Mouse (Mus musculus) hindbrain, postnatal 0 days (tissue): ENCODE results near the gene Rnf115. TPM values are rescaled to one million over a fixed set of nuclear protein-coding genes. Genes with fewer than 3 reads are reported as not detected.

Experiments
- ATAC-seq: fragments of 200-750 bp; cut with Nextera tagmentation; 2 replicates; pipeline ENCODE4 v1.8.0; 2017; ENCODE audit warnings: mild to moderate bottlenecking, moderate TSS enrichment, moderate library complexity
- DNase-seq: peaks from one replicate; pipeline ENCODE4 v3.0.0-alpha.2; 2015; ENCODE audit warnings: low spot score
- H3K27ac ChIP-seq: fragments of 300-500 bp; sonication (generic); 2 replicates; pipeline ENCODE4 v1.5.1; 2014; ENCODE audit warnings: mild to moderate bottlenecking
- H3K27me3 ChIP-seq: fragments of 300-500 bp; sonication (generic); 2 replicates; pipeline ENCODE4 v1.6.1; 2014; ENCODE audit warnings: low read length, mixed read lengths; ENCODE audit not compliant: insufficient read depth
- H3K36me3 ChIP-seq: fragments of 300-500 bp; sonication (generic); 2 replicates; pipeline ENCODE4 v1.6.1; 2014; ENCODE audit warnings: low read length, mixed read lengths; ENCODE audit not compliant: insufficient read depth
- H3K4me1 ChIP-seq: fragments of 300-500 bp; sonication (generic); 2 replicates; pipeline ENCODE4 v1.6.1; 2014; ENCODE audit warnings: antibody characterized with exemption, low read length, mixed read lengths; ENCODE audit not compliant: insufficient read depth
- H3K4me2 ChIP-seq: fragments of 300-500 bp; sonication (generic); 2 replicates; pipeline ENCODE4 v1.6.1; 2014; ENCODE audit warnings: low read depth, mild to moderate bottlenecking, low read length, moderate library complexity, mixed read lengths
- H3K4me3 ChIP-seq: fragments of 300-500 bp; sonication (generic); 2 replicates; pipeline ENCODE4 v1.5.1; 2014; ENCODE audit warnings: low read length
- H3K9ac ChIP-seq: fragments of 300-500 bp; sonication (generic); replicated peaks from 2 replicates; pipeline ENCODE4 v1.6.1; 2014; ENCODE audit warnings: mild to moderate bottlenecking, low read length, moderate library complexity, mixed read lengths
- H3K9me3 ChIP-seq: fragments of 300-500 bp; sonication (generic); 2 replicates; pipeline ENCODE4 v1.6.1; 2016; ENCODE audit warnings: low read length, mixed read lengths
- CTCF ChIP-seq: IDR thresholded peaks from 2 replicates; pipeline ENCODE4 v1.5.1; 2016; ENCODE audit warnings: antibody characterized with exemption, control low read depth, low read depth
- WGBS: fragments of 180-500 bp; shearing (Covaris S2); extraction: QIAGEN DNeasy Blood & Tissue Kit; methylation state at CpG from one replicate; pipeline ENCODE4 v1.1.7; 2014; 5-methylcytosine and 5-hydroxymethylcytosine counted together
- polyA plus RNA-seq: library from polyadenylated mRNA; unstranded; fragments of >200 nt; fragmentation: Nextera tagmentation; extraction: Ambion mirVana; gene quantifications from 2 replicates; pipeline ENCODE4 v1.2.1, GENCODE M21; 2015
- total RNA-seq: library from RNA; depleted of rRNA; stranded (reverse); fragments of >200 nt; gene quantifications from 2 replicates; pipeline ENCODE4 v1.2.3, GENCODE M21; 2014

Gene Rnf115
- total and polyA plus RNA-seq, 2 experiments from 2014 or later, result 53.8 to 81.2 TPM

DNA sequence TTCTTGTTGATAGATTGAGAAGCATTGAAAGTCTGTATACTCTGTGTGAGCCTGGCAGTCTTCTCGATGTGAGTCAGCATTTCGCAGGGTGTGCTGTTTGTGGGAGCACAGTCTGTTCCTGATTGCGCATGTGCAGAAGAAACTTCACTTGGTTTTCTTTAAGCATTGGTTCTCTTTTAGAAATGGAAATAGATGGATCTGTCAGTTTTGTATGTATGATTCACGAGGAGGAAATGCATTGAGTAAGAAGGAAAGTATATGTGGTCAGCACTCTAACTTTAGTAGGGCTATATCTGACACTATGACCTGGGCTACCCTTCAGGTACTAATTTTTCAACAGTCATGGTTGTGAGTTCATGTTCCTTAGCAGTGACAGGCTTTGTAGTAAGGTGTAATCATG is 32.2 kb downstream of the Rnf115 start:
- DNase-seq (no peak), ATAC-seq (no peak)
- 95% methylated on average over 4 of the region's 4 CpGs for WGBS
- no peaks in the 10 kb centered on the region for H3K9me3 ChIP-seq
- no peak for TF ChIP-seq CTCF
- H3K4me2 ChIP-seq, result no peak overlapping the region
- no peak overlapping the region for H3K27ac ChIP-seq
- H3K27me3 ChIP-seq, result no peaks in the 10 kb centered on the region
- H3K4me1 ChIP-seq, result no peaks in the 10 kb centered on the region
- H3K4me3 ChIP-seq, result no peak overlapping the region
- no peaks in the 10 kb centered on the region for H3K36me3 ChIP-seq
- H3K9ac ChIP-seq, result no peak overlapping the region

DNA sequence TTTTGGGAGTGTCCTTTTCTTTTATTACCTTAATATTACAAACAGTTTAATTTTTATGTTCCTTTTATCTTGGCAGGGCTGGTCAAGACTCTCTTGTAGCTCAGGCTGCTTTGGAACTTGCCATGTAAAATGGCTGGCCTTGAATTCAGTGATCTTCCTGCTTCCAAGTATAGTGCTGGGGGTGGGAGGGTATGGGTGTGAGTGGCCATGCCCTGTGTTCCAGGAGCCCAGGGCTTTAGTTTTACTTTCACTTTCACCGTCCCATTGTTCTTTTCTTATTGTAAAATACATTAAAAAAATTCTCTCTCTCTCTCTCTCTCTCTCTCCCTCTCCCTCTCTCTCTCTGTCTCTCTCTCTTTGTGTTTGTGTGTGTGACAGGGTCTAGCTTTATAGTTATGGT is 37.1 kb downstream of the Rnf115 start:
- no peaks in the 10 kb centered on the region for H3K9me3 ChIP-seq
- H3K9ac ChIP-seq, result no peak overlapping the region
- no peak overlapping the region for H3K4me2 ChIP-seq
- no peak overlapping the region for H3K4me3 ChIP-seq
- TF ChIP-seq CTCF, result no peak
- ATAC-seq (no peak), DNase-seq (no peak)
- H3K36me3 ChIP-seq, result no peaks in the 10 kb centered on the region
- H3K27ac ChIP-seq, result no peak overlapping the region
- H3K27me3 ChIP-seq, result no peaks in the 10 kb centered on the region
- WGBS, result 82% methylated on average over 1 of the region's 1 CpGs
- H3K4me1 ChIP-seq, result peaks cover 5% of the 10 kb centered on the region; the same call in 1 of the 2 replicates

DNA sequence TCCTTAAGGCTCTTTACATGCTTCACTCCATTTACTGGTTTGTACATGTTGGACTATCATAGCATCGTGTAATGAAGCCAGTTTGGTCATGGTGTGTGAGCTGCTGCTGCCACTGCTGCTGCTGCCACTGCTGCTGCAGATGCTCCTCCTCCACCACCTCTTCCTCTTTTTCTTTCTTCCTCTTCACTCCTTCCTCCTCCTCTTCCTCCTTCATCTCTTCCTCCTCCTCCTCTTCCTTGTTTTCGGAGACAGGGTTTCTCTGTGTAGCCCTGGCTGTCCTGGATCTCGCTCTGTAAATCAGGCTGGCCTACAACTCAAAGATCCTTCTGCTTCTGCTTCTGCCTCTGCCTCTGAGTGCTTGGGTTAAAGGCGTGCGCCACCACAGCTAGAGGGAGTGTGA is 42.5 kb downstream of the Rnf115 start:
- Histone ChIP-seq H3K4me2 (no peak overlapping the region), H3K27ac (no peak overlapping the region), H3K27me3 (no peaks in the 10 kb centered on the region), H3K4me3 (no peak overlapping the region), H3K36me3 (no peaks in the 10 kb centered on the region), H3K9me3 (no peaks in the 10 kb centered on the region), H3K4me1 (peaks cover 5% of the 10 kb centered on the region; the same call in 1 of the 2 replicates), H3K9ac (no peak overlapping the region)
- 87% methylated on average over 5 of the region's 5 CpGs for WGBS
- no peak for ATAC-seq
- TF ChIP-seq CTCF, result no peak
- DNase-seq, result no peak

- Histone ChIP-seq H3K27me3 (no peaks in the 10 kb centered on the region), H3K9ac (no peak overlapping the region), H3K36me3 (no peaks in the 10 kb centered on the region), H3K4me2 (no peak overlapping the region), H3K9me3 (no peaks in the 10 kb centered on the region), H3K4me1 (no peaks in the 10 kb centered on the region), H3K4me3 (no peak overlapping the region), H3K27ac (no peak overlapping the region)
- ATAC-seq (no peak), DNase-seq (no peak)
- peak; percentile 7; the same call in 1 of the 2 replicates for TF ChIP-seq CTCF
- 30% methylated on average over 1 of the region's 1 CpGs for WGBS
Observed at GRCm38 (mm10) chr3:96772949-96773348, 45.5 kb downstream of the Rnf115 start.

DNA sequence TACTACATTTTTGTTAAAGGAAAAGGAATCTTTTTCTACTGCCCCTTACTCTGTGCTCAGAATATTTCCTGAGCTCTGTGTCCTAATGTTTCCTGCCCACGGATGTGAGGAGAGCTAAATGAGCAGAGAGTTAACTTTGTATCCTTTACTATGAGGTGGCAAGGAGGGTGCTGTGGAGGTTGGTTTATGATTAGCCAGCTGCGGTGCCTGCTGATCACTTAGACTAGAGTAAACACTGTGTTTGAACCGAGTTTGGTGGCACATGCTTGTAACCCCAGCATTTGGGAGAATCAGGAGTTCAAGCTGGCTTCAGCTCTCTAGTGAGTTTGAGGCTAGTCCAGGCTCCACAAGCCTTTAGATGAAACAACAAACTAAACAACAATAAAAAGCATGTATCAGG is 49.7 kb downstream of the Rnf115 start:
- no peak overlapping the region for H3K9ac ChIP-seq
- H3K9me3 ChIP-seq, result no peaks in the 10 kb centered on the region
- no peaks in the 10 kb centered on the region for H3K27me3 ChIP-seq
- ATAC-seq (no peak), DNase-seq (no peak)
- H3K36me3 ChIP-seq, result no peaks in the 10 kb centered on the region
- H3K4me3 ChIP-seq, result no peak overlapping the region
- H3K27ac ChIP-seq, result no peak overlapping the region
- no peak for TF ChIP-seq CTCF
- H3K4me1 ChIP-seq, result no peaks in the 10 kb centered on the region
- WGBS, result 80% methylated on average over 3 of the region's 3 CpGs
- no peak overlapping the region for H3K4me2 ChIP-seq

- Histone ChIP-seq H3K4me3 (no peak overlapping the region), H3K4me2 (no peak overlapping the region), H3K36me3 (peaks cover 9% of the 10 kb centered on the region), H3K27ac (peak overlapping the region; percentile 32; the same call in 1 of the 2 replicates), H3K9ac (no peak overlapping the region), H3K4me1 (no peaks in the 10 kb centered on the region), H3K9me3 (no peaks in the 10 kb centered on the region), H3K27me3 (no peaks in the 10 kb centered on the region)
- WGBS, result 60% methylated on average over 8 of the region's 8 CpGs
- DNase-seq (peak; percentile 41), ATAC-seq (peak; percentile 75; the same call in 1 of the 2 replicates)
- no peak for TF ChIP-seq CTCF
Observed at GRCm38 (mm10) chr3:96782236-96782635, 54.8 kb downstream of the Rnf115 start.

DNA sequence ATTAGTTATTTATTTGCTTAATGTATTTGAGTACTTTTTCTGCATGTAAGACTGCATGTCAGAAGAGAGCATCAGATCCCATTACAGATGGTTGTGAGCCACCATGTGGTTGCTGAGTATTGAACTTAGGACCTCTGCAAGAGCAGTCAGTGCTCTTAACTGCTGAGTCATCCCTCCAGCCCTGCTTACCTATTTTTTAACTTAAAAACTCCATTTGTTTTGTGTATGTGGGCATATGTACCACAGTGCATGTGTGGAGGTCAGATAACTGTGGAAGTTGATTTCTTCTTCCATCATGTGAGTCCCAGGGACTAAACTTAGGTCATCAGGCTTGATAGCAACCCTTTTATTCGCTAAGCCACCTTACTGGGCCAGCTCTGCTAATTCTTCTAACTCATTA is 60.3 kb downstream of the Rnf115 start:
- DNase-seq, result no peak
- Histone ChIP-seq H3K36me3 (peaks cover 16% of the 10 kb centered on the region), H3K27me3 (no peaks in the 10 kb centered on the region), H3K9ac (no peak overlapping the region), H3K4me3 (no peak overlapping the region), H3K9me3 (no peaks in the 10 kb centered on the region), H3K4me1 (no peaks in the 10 kb centered on the region), H3K27ac (no peak overlapping the region), H3K4me2 (no peak overlapping the region)
- no peak for ATAC-seq
- no peak for TF ChIP-seq CTCF
- 89% methylated on average over 1 of the region's 1 CpGs for WGBS
